Mouse (Mus musculus) E14TG2a.4 (cell line): ENCODE measurements at regions not wholly inside any gene's neighbourhood (a gene's known extent, or its start where the extent isn't known, plus 50 kb on each side); places are given as distances from the start of the nearest gene placed in this dataset.

Experiments used
- H3K27me3 ChIP-seq: 2 replicates; pipeline ENCODE4 v1.6.1; 2014; ENCODE audit warnings: low read length, control low read depth; ENCODE audit not compliant: insufficient read depth
- H3K36me3 ChIP-seq: 2 replicates; pipeline ENCODE4 v1.6.1; 2014; ENCODE audit warnings: low read length, control low read depth; ENCODE audit not compliant: insufficient read depth
- H3K4me1 ChIP-seq: replicated peaks from 2 replicates; pipeline ENCODE4 v1.6.1; 2014; ENCODE audit warnings: low read depth, low read length, control low read depth
- H3K4me3 ChIP-seq: replicated peaks from 2 replicates; pipeline ENCODE4 v1.5.1; 2014; ENCODE audit warnings: mild to moderate bottlenecking, low read length
- H3K9me3 ChIP-seq: 2 replicates; pipeline ENCODE4 v1.6.1; 2014; ENCODE audit warnings: low read length, control low read depth
- CTCF ChIP-seq: conservative IDR thresholded peaks from 2 replicates; pipeline ENCODE4 v1.5.1; 2014; ENCODE audit warnings: low read length
- NANOG ChIP-seq: IDR thresholded peaks from 2 replicates; pipeline ENCODE4 v1.6.1; 2014; ENCODE audit warnings: borderline replicate concordance, low read length, mixed read lengths
- POU5F1 ChIP-seq: IDR thresholded peaks from 2 replicates; pipeline ENCODE4 v1.6.1; 2014; ENCODE audit warnings: low read length, borderline replicate concordance

- no peaks in the 10 kb centered on the region for H3K4me1 ChIP-seq
- TF ChIP-seq NANOG (no peak), POU5F1 (no peak), CTCF (no peak)
- no peaks in the 10 kb centered on the region for H3K36me3 ChIP-seq
- peaks cover 5% of the 10 kb centered on the region; the same call in 1 of the 2 replicates for H3K9me3 ChIP-seq
- H3K4me3 ChIP-seq: no peak overlapping the region
- no peaks in the 10 kb centered on the region for H3K27me3 ChIP-seq
These were observed 230.7 kb downstream of the Gm12728 start for GRCm38 (mm10) chr4:106020338-106020737.

GRCm38 (mm10) chr4:106024591-106024990, 234.9 kb downstream of the Gm12728 start:
- TF ChIP-seq POU5F1 (no peak), CTCF (no peak), NANOG (no peak)
- Histone ChIP-seq H3K27me3 (no peaks in the 10 kb centered on the region), H3K4me1 (no peaks in the 10 kb centered on the region)

GRCm38 (mm10) chr4:106025966-106026637, 236.4 kb downstream of the Gm12728 start:
- Histone ChIP-seq H3K4me3 (no peak overlapping the region), H3K9me3 (peaks cover 5% of the 10 kb centered on the region; the same call in 1 of the 2 replicates), H3K4me1 (no peaks in the 10 kb centered on the region), H3K36me3 (no peaks in the 10 kb centered on the region), H3K27me3 (no peaks in the 10 kb centered on the region)
- TF ChIP-seq POU5F1 (no peak), NANOG (no peak), CTCF (no peak)

More at GRCm38 (mm10) chr4:106024591-106024990, 234.9 kb downstream of the Gm12728 start:
- H3K4me3 ChIP-seq: no peak overlapping the region
- H3K9me3 ChIP-seq: peaks cover 5% of the 10 kb centered on the region; the same call in 1 of the 2 replicates
- no peaks in the 10 kb centered on the region for H3K36me3 ChIP-seq

GRCm38 (mm10) chr4:106040376-106040775, 250.7 kb downstream of the Gm12728 start:
- no peaks in the 10 kb centered on the region; the same call in 1 of the 2 replicates for H3K9me3 ChIP-seq
- no peak for TF ChIP-seq POU5F1
- no peak for TF ChIP-seq CTCF
- TF ChIP-seq NANOG: no peak
- H3K4me1 ChIP-seq: no peaks in the 10 kb centered on the region
- H3K27me3 ChIP-seq: peaks cover 3% of the 10 kb centered on the region; the same call in 1 of the 2 replicates
- no peak overlapping the region for H3K4me3 ChIP-seq
- no peaks in the 10 kb centered on the region for H3K36me3 ChIP-seq

GRCm38 (mm10) chr4:106042456-106042855, 252.8 kb downstream of the Gm12728 start:
- peaks cover 3% of the 10 kb centered on the region; the same call in 1 of the 2 replicates for H3K27me3 ChIP-seq
- H3K4me3 ChIP-seq: no peak overlapping the region
- no peaks in the 10 kb centered on the region for H3K4me1 ChIP-seq
- TF ChIP-seq NANOG (no peak), POU5F1 (no peak), CTCF (no peak)
- no peaks in the 10 kb centered on the region; the same call in 1 of the 2 replicates for H3K9me3 ChIP-seq
- no peaks in the 10 kb centered on the region for H3K36me3 ChIP-seq

GRCm38 (mm10) chr4:106043661-106044060, 254.0 kb downstream of the Gm12728 start:
- no peaks in the 10 kb centered on the region for H3K4me1 ChIP-seq
- H3K9me3 ChIP-seq: no peaks in the 10 kb centered on the region; the same call in 1 of the 2 replicates
- H3K27me3 ChIP-seq: peaks cover 3% of the 10 kb centered on the region; the same call in 1 of the 2 replicates
- TF ChIP-seq NANOG: no peak
- no peak for TF ChIP-seq CTCF
- TF ChIP-seq POU5F1: no peak
- no peak overlapping the region for H3K4me3 ChIP-seq
- no peaks in the 10 kb centered on the region for H3K36me3 ChIP-seq

GRCm38 (mm10) chr4:106048053-106048452, 258.4 kb downstream of the Gm12728 start:
- no peaks in the 10 kb centered on the region for H3K9me3 ChIP-seq
- TF ChIP-seq POU5F1: no peak
- no peak for TF ChIP-seq NANOG
- no peaks in the 10 kb centered on the region for H3K36me3 ChIP-seq
- H3K27me3 ChIP-seq: no peaks in the 10 kb centered on the region
- H3K4me1 ChIP-seq: no peaks in the 10 kb centered on the region
- no peak overlapping the region for H3K4me3 ChIP-seq

- Histone ChIP-seq H3K4me1 (no peaks in the 10 kb centered on the region), H3K4me3 (no peak overlapping the region), H3K9me3 (no peaks in the 10 kb centered on the region), H3K36me3 (no peaks in the 10 kb centered on the region), H3K27me3 (no peaks in the 10 kb centered on the region)
- no peak for TF ChIP-seq NANOG
- no peak for TF ChIP-seq POU5F1
- no peak for TF ChIP-seq CTCF
These were observed 259.1 kb downstream of the Gm12728 start for GRCm38 (mm10) chr4:106048797-106049196.

GRCm38 (mm10) chr4:106049880-106050279, 260.2 kb downstream of the Gm12728 start:
- Histone ChIP-seq H3K9me3 (no peaks in the 10 kb centered on the region), H3K4me3 (no peak overlapping the region), H3K4me1 (no peaks in the 10 kb centered on the region), H3K36me3 (no peaks in the 10 kb centered on the region), H3K27me3 (no peaks in the 10 kb centered on the region)
- no peak for TF ChIP-seq CTCF
- no peak for TF ChIP-seq POU5F1
- TF ChIP-seq NANOG: no peak
